Mouse (Mus musculus) spleen, postnatal 14 days (tissue): ENCODE data around the gene Cd209a.
"Not testable (repeated sequence)": the region's sequence is repeated elsewhere in the genome, so short reads cannot be mapped to it uniquely, and the experiment has no call there.

Experiments used
- DNase-seq, 2 experiments: peaks; one replicate each; pipeline ENCODE4 v3.0.0; 2021 to 2022; ENCODE audit warnings: low spot score in 2 of 2

The Cd209a gene

GRCm38 (mm10) chr8:3748761-3749160 lies at the start of gene Cd209a:
Cd209a (minus strand) TSS chr8:3748984.
- no peak for DNase-seq

DNA sequence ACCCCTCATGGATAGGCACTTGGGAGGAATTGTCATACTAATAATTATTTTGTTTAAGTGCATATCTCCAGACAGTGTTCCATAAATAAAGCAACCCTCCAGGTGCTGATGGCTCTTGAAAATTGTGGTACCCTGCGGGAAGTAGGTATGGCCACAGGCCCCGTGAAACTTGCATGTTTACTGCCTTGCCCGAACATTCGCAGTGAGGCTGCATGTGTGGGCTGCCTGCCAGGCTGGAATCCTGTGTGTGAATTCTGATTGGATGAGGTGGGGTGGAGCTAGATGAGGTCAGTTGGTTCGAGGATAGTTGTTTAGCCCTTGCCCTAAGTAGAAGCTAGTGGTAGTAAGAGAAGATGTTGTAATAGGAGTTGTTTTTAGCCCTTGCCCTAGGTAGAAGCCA lies 19.9 kb upstream of the Cd209a start:
- DNase-seq = not testable (repeated sequence)

GRCm38 (mm10) chr8:3754261-3754850 lies 5.6 kb upstream of the Cd209a start:
- peak; percentile 24 to 53 for DNase-seq

DNA sequence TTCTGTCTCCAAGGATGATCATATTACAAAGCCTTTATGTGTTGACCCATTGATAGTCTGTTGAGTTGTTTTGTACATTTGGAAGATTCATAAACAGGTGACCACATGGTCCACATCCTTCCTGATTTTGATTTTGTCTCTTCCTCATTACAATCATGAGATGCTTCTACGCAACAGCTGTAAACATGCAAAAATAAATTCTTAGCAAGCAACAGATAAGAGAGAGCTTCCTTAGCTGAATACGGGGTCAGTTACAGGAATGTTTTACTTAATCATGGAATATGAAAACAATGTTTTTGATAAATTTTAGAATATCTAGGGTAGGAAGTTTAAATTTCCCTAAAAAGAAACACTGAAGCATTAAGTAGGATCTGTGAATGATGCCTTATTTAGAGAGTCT lies 11.8 kb downstream of the Cd209a start:
- DNase-seq = no peak

DNA sequence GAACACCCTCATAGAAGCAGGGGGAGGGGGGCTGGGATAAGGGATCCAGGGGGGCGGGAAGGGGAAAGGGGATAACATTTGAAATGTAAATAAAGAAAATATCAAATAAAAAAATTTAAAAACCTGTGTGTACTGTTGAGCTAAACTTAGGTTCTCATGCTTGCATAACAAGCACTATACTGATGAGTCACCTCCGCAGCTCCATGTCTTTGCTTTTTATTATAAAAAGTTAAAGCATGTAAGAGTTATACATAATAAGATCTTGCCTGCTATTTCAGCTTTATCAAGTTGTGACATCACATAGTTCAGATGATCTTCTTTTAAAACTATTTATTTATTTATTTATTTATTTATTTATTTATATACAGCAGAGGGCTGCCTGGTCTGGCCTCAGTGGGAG lies 13.2 kb downstream of the Cd209a start:
- no peak for DNase-seq

DNA sequence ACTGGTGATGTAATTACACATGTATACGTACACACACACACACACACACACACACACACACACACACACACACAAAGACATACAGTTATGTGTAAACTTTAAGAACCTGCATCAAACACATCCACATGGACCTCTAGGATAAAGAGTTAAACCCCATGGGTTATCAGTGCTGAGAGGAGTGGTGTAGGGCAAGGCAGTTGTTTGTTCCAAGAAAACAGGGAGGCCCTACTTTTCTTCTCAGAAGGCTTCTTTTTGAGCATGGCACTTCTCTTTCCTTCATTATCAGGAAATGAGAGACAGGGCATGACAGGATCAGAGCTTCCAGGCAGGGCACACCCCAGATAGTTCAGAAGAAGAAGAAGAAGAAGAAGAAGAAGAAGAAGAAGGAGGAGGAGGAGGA lies 14.7 kb downstream of the Cd209a start:
- no peak for DNase-seq

GRCm38 (mm10) chr8:3721041-3721440 lies 27.7 kb downstream of the Cd209a start:
- no peak for DNase-seq

GRCm38 (mm10) chr8:3720551-3720950 lies 28.2 kb downstream of the Cd209a start, which contains the start of gene Clec4g:
Clec4g (minus strand) TSS chr8:3720651.
- DNase-seq = no peak

DNA sequence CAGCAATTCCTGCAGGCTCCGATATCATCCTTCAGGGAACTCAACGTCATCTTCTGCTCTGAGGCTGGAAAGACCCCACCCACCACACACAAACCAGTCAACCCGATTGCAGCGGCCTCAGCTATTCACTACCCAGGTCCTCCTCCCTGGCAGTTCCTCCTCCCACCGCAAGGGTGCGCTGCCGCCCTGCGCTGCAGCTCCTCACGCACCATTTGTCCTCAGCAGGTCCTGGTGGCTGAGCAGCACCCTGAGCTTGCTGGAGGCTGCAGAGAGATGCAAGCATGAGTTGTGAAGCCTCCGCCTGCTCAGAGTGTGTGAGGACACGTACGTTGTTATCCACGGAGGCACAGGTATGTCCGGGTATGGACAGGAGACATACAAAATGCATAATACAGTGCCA lies 30.2 kb downstream of the Cd209a start:
- DNase-seq = peak; percentile 52 to 75

GRCm38 (mm10) chr8:3717321-3717954 lies 31.3 kb downstream of the Cd209a start:
- no peak for DNase-seq

DNA sequence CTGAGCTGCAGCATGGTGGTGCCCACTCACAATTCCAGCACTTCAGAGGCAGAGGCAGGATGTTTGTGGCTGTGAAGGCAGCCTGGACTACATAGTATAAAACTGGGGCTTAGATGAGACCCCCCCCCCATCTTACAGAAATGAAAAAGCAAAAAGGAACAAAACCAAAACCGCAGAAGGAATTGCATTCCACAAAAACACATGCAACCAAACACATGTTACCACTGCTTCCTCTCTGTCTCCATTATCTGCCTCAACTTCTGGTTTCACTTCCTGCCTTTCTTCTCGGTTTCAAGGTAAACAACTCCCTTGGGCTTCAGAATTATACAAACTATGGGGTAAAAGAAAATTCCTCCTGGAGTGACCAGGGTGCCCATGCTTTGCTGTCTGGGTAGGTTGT lies 37.1 kb downstream of the Cd209a start:
- no peak for DNase-seq

- no peak for DNase-seq
Measured at GRCm38 (mm10) chr8:3710312-3710711, 38.5 kb downstream of the Cd209a start.

GRCm38 (mm10) chr8:3707611-3708010 lies 41.2 kb downstream of the Cd209a start:
- no peak for DNase-seq

- DNase-seq = no peak
Measured at GRCm38 (mm10) chr8:3705711-3706110, 43.1 kb downstream of the Cd209a start.

GRCm38 (mm10) chr8:3701491-3701890 lies 47.3 kb downstream of the Cd209a start:
- DNase-seq = no peak

DNA sequence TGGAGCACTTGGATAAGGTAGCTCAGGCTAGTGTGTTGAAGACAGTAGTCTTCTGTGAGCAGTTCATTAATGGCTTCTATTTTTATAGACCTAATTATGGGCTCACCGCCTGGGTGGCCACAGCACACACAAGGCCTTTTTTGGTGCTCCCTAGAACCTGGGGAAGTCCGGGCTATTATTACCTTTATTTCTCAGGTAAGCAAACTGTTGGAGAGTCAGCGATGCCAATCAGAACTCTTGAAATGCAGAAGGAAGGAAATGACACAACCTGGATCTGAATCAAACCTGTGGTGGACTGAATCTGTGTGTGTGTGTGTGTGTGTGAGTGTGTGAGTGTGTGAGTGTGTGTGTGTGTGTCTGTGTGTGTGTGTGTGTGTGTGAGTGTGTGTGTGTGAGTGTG lies 54.7 kb downstream of the Cd209a start, which contains the start of gene Fcer2a:
Gene Fcer2a, minus strand, starts transcription at position 55 of the 400 bp plus-strand sequence.
- no peak for DNase-seq
